Mouse (Mus musculus): ENCODE results near the gene Rassf4. TPM values are rescaled to one million over a fixed set of nuclear protein-coding genes. Genes with fewer than 3 reads are reported as not detected.

Rassf4 gene
- polyA plus RNA-seq (2015; fragmentation: Nextera tagmentation; extraction: Ambion mirVana): 5.6 and 5.9 TPM in 2 replicates

DNA sequence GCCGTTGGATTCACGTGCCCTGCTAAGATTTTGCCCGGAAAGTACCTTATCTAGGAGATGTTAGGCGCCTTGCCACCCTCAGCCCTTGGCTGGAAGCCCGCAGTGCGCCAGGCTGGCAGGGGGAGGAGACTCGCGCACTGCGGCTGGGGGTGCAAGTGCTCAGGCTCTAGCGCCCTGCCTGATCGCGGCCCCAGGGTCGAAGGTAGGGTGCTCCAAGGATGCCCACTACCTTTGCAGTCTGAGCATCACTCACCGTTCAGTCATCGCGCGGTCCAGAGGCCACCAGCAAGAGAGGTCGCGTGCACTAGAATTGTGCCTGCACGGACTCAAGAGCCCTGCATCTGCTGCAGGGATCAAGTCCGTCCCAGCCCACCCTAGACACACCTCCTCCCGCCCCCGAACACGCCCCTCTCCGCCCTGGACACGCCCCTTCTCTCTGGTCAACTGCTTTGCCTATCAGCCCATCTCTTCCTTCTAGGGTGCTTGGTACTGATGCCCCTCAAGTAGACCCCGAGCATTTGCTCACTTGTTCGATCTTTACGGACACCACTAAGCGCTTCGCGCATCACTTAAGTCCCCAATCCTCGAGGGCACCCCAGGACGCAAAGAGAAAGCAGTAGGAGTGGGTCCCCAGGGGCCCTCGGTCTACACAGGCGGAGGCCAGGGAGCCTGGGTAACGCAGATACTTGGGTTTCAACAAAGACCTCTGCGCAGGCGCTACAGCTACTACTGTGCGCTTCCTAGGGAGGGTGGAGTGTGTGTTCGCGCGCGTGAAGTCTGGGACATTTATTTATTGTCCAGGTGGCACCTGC lies at the start of gene Rassf4:
TSS of gene Rassf4 (minus strand) at position 482 of the 812 bp plus-strand sequence.
- peaks cover 13% of the 10 kb centered on the region; the same call in 1 of the 2 replicates for H3K27me3 ChIP-seq
- ATAC-seq (ENCODE audit: low read depth) (peak; percentile 92), DNase-seq (peak; percentile 69)
- H3K4me1 ChIP-seq (replicated peaks): peaks cover 35% of the 10 kb centered on the region
- no peaks in the 10 kb centered on the region for H3K36me3 ChIP-seq
- H3K4me3 ChIP-seq (replicated peaks): peak within 1 kb of the TSS; percentile 57
- no peaks in the 10 kb centered on the region for H3K9me3 ChIP-seq (replicated peaks)
- H3K27ac ChIP-seq: peak within 1 kb of the TSS; percentile 55
- WGBS (ENCODE audit: insufficient replicate concordance): under 1% methylated on average over 44 of the region's 44 CpGs
- H3K9ac ChIP-seq: peak within 1 kb of the TSS; percentile 43
- H3K4me2 ChIP-seq: peak within 1 kb of the TSS; percentile 81

DNA sequence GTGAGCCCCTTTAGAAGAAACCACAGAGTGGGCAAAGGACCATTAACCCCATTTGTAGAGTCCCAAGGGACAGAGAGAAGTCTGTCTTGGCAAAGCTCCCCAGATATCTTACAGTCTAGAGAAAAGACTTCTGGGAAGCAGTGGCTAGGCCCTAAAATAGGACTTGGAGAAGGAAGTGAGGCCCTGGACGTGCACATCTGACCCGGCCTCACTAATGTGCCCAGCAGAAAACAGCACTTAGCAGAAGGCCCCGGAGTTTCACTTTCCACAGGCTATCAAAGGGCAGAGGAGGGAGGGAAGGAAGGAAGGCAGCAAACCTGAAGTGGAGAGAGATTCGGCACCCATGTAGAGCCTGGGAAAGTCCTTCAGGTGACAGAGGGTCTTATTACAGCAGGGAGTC lies 45.2 kb upstream of the Rassf4 start:
- H3K9ac ChIP-seq: no peak overlapping the region
- 0 out of 2 replicates have a peak, but pooled peaks cover 3% of the 10 kb centered on the region for H3K27me3 ChIP-seq
- no peak overlapping the region for H3K4me2 ChIP-seq
- H3K4me1 ChIP-seq (replicated peaks): no peaks in the 10 kb centered on the region
- H3K27ac ChIP-seq: no peak overlapping the region
- no peak for ATAC-seq (ENCODE audit: low read depth)
- H3K4me3 ChIP-seq (replicated peaks): no peak overlapping the region
- 39% methylated on average over 4 of the region's 4 CpGs for WGBS (ENCODE audit: insufficient replicate concordance)
- no peaks in the 10 kb centered on the region for H3K36me3 ChIP-seq
- no peak for DNase-seq
- no peaks in the 10 kb centered on the region for H3K9me3 ChIP-seq (replicated peaks)

DNA sequence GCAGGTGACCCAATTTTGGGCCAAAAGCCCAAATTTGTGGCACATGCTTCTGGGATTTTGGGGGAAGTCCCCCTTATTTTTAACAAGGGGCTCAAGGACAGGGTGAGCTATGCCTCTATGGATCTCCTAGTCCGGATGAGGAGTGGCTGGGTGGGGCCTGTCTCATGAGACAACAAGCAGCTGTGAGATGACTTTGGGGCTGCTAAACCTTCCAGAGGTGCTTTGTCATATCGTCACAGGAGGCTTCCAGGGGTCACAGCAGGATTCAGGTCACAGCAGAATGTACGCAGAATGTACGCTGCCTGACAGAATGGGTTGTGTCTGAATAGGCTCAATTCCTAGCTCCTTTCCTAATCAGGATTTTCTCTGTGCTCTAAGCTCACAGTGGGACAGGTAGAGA lies 44.6 kb upstream of the Rassf4 start:
- H3K4me3 ChIP-seq (replicated peaks): no peak overlapping the region
- no peaks in the 10 kb centered on the region for H3K36me3 ChIP-seq
- H3K27ac ChIP-seq: no peak overlapping the region
- no peak overlapping the region for H3K4me2 ChIP-seq
- no peak overlapping the region for H3K9ac ChIP-seq
- 69% methylated on average over 4 of the region's 4 CpGs for WGBS (ENCODE audit: insufficient replicate concordance)
- DNase-seq: no peak
- ATAC-seq (ENCODE audit: low read depth): no peak
- no peaks in the 10 kb centered on the region for H3K4me1 ChIP-seq (replicated peaks)
- H3K9me3 ChIP-seq (replicated peaks): no peaks in the 10 kb centered on the region
- H3K27me3 ChIP-seq: 0 out of 2 replicates have a peak, but pooled peaks cover 3% of the 10 kb centered on the region

DNA sequence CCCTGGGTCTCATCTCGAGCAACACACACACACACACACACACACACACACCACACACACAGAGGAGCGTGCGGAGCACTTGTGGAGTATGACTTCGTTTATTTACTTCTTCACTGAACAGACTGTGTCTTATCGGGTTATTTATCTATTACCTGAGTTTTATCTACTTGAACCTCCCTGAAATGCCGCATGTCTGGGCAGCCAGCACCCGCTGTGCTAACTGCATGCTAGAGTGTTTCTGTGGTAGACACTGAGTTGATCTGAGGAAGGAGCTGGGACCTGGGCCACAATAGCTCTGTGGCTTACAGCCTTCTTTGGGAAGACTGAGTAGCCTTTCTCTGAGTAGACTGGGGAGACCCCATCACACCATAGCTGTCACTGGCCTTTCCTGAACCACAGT lies 44.1 kb upstream of the Rassf4 start:
- WGBS (ENCODE audit: insufficient replicate concordance): 69% methylated on average over 7 of the region's 7 CpGs

DNA sequence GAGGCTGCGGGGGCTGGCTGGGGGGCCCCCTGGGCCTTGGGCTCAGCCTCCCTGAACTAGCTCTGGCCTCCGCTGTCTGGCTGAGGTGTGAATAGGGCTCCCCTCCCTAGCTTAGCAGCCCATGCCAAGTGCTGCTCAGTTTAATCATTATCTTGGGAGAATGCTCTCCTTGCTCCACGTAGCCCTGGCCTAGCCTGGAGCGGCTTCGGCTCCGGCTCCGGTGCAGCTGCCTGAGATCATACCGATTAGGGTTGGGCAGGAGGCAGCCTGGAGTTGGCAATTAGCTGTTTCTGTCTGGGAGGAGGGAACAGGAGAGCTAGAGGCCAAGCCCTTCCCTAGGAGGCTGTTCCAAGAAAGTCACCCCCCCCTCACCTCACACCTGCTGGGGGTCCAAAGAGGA lies 42.9 kb upstream of the Rassf4 start, which contains the start of gene Tmem72:
TSS of gene Tmem72 (minus strand) at position 248 of the 400 bp plus-strand sequence.
- 73% methylated on average over 8 of the region's 8 CpGs for WGBS (ENCODE audit: insufficient replicate concordance)
- H3K9ac ChIP-seq: no peak within 1 kb of the TSS
- no peak for DNase-seq
- ATAC-seq (ENCODE audit: low read depth): no peak
- H3K27me3 ChIP-seq: 0 out of 2 replicates have a peak, but pooled peaks cover 3% of the 10 kb centered on the region
- no peaks in the 10 kb centered on the region for H3K9me3 ChIP-seq (replicated peaks)
- H3K4me3 ChIP-seq (replicated peaks): no peak within 1 kb of the TSS
- H3K27ac ChIP-seq: no peak within 1 kb of the TSS
- H3K4me1 ChIP-seq (replicated peaks): no peaks in the 10 kb centered on the region
- H3K36me3 ChIP-seq: no peaks in the 10 kb centered on the region
- H3K4me2 ChIP-seq: no peak within 1 kb of the TSS

More for the DNA sequence above, 44.1 kb upstream of the Rassf4 start:
- DNase-seq (no peak), ATAC-seq (ENCODE audit: low read depth) (no peak)
- no peak overlapping the region for H3K27ac ChIP-seq
- H3K4me2 ChIP-seq: no peak overlapping the region
- H3K27me3 ChIP-seq: 0 out of 2 replicates have a peak, but pooled peaks cover 3% of the 10 kb centered on the region
- no peaks in the 10 kb centered on the region for H3K36me3 ChIP-seq
- H3K9ac ChIP-seq: no peak overlapping the region
- no peaks in the 10 kb centered on the region for H3K9me3 ChIP-seq (replicated peaks)
- no peaks in the 10 kb centered on the region for H3K4me1 ChIP-seq (replicated peaks)
- H3K4me3 ChIP-seq (replicated peaks): no peak overlapping the region

DNA sequence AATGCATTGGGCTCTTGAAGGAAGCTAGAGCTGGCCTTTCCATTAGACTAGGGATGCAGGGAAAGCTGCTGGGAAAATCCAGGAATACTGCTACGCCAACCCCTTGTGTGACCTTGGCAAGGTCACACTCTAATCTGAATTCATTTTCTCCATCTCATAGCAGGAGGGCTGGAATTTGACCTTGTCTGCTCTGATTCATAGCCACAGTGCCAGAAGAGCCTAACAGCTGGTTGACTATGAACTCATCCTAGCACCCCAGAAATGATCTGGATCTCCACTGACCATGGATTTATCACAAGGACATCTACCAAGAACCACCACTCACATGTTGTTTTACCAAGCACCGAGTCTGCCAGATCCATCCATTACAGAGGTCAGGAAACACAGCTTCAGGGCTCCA lies 41.4 kb upstream of the Rassf4 start:
- WGBS (ENCODE audit: insufficient replicate concordance): 49% methylated on average over 2 of the region's 2 CpGs
- DNase-seq: no peak

DNA sequence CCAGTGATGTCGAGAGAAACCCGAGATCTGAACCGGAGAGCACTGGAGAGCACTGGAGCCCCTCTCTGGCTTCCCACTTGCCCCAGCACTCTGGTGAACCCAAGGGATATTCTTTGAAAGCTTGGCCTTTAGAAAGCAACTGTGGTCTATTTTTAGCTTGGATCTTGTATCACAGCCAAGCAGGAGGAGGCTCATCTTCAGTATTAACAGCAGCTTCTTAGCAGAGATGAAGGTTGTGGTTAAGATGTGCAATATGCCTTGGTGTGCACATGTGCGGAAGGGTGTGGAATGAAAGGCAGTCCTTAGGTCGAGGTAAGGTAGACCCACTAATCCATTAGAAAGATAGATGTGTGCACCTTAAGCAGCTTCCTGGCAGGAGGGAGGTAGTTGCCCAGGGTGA lies 40.8 kb upstream of the Rassf4 start:
- Histone ChIP-seq H3K9ac (no peak overlapping the region), H3K36me3 (no peaks in the 10 kb centered on the region), H3K4me3 (replicated peaks) (no peak overlapping the region), H3K4me1 (replicated peaks) (no peaks in the 10 kb centered on the region), H3K27ac (no peak overlapping the region), H3K4me2 (no peak overlapping the region), H3K27me3 (0 out of 2 replicates have a peak, but pooled peaks cover 3% of the 10 kb centered on the region), H3K9me3 (replicated peaks) (no peaks in the 10 kb centered on the region)
- DNase-seq: no peak
- ATAC-seq (ENCODE audit: low read depth): no peak
- WGBS (ENCODE audit: insufficient replicate concordance): 53% methylated on average over 5 of the region's 5 CpGs

More for the DNA sequence above, 41.4 kb upstream of the Rassf4 start:
- Histone ChIP-seq H3K27ac (no peak overlapping the region), H3K4me2 (no peak overlapping the region), H3K4me3 (replicated peaks) (no peak overlapping the region), H3K9ac (no peak overlapping the region), H3K36me3 (no peaks in the 10 kb centered on the region), H3K9me3 (replicated peaks) (no peaks in the 10 kb centered on the region), H3K27me3 (0 out of 2 replicates have a peak, but pooled peaks cover 3% of the 10 kb centered on the region), H3K4me1 (replicated peaks) (no peaks in the 10 kb centered on the region)
- ATAC-seq (ENCODE audit: low read depth): no peak

DNA sequence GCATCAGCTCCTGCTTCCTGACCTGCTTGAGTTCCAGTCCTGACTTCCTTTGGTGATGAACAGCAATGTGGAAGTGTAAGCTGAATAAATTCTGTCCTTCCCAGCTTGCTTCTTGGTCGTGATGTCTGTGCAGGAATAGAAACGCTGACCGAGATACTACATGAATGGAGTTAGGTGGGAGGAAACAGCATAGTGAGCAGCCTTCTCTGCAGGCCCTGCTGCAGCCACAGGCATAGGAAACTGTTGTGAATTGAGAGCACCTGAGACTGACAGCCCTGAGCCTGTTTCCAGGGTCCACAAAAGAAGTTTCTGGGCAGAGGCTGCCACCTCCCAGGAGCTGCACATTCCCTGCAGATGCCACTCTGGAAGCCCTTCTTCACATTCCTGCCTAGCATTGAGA lies 40.2 kb upstream of the Rassf4 start:
- no peak for DNase-seq
- H3K4me3 ChIP-seq (replicated peaks): no peak overlapping the region
- no peak overlapping the region for H3K9ac ChIP-seq
- no peaks in the 10 kb centered on the region for H3K4me1 ChIP-seq (replicated peaks)
- ATAC-seq (ENCODE audit: low read depth): no peak
- H3K9me3 ChIP-seq (replicated peaks): no peaks in the 10 kb centered on the region
- H3K4me2 ChIP-seq: no peak overlapping the region
- 61% methylated on average over 3 of the region's 3 CpGs for WGBS (ENCODE audit: insufficient replicate concordance)
- H3K36me3 ChIP-seq: no peaks in the 10 kb centered on the region
- H3K27ac ChIP-seq: no peak overlapping the region
- H3K27me3 ChIP-seq: 0 out of 2 replicates have a peak, but pooled peaks cover 3% of the 10 kb centered on the region

DNA sequence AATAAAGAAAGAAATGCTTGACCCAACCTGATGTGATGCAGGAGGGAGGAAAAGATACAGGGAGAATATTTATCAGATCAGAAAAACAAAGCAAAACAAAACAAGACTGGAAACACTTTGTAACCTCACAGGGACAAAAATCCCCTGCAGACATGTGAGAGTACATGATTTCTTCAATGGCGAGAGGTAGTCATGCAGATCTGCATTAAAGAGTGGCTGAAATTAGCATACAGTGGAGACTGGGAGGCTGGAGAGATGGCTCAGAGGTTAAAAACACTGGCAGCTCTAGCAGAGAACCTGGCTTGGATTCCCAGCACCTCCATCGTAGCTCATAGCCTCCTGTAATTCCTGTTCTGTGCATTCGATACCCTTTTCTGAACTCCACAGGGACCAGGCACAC lies 38.8 kb upstream of the Rassf4 start:
- 0 out of 2 replicates have a peak, but pooled peaks cover 3% of the 10 kb centered on the region for H3K27me3 ChIP-seq
- no peaks in the 10 kb centered on the region for H3K9me3 ChIP-seq (replicated peaks)
- H3K4me1 ChIP-seq (replicated peaks): no peaks in the 10 kb centered on the region
- H3K27ac ChIP-seq: no peak overlapping the region
- no peak overlapping the region for H3K9ac ChIP-seq
- no peak overlapping the region for H3K4me2 ChIP-seq
- no peak for DNase-seq
- WGBS (ENCODE audit: insufficient replicate concordance): 55% methylated on average over 3 of the region's 3 CpGs
- ATAC-seq (ENCODE audit: low read depth): no peak
- no peak overlapping the region for H3K4me3 ChIP-seq (replicated peaks)
- no peaks in the 10 kb centered on the region for H3K36me3 ChIP-seq

DNA sequence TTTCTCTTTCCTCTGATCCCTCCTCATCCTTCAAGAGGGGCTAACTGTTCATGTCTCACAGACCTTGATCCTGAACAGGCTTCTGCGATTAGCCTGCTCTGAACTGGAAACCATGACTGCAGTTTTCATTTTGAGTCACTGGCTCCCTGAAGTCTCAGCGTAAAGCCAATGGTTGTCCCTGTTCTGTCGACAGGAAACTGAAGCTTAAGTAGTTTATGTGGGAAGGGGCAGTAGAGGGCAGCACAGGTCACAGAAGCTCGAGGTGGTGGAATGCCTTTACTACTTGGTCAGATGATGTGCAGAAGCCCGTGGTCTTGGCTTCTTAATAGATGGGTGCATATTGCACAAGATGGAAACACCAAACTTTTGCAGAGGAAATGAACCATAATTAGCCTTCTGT lies 38.3 kb upstream of the Rassf4 start:
- Histone ChIP-seq H3K9me3 (replicated peaks) (no peaks in the 10 kb centered on the region), H3K4me1 (replicated peaks) (no peaks in the 10 kb centered on the region), H3K4me3 (replicated peaks) (no peak overlapping the region), H3K27ac (no peak overlapping the region), H3K4me2 (no peak overlapping the region), H3K9ac (no peak overlapping the region), H3K36me3 (no peaks in the 10 kb centered on the region), H3K27me3 (0 out of 2 replicates have a peak, but pooled peaks cover 3% of the 10 kb centered on the region)
- DNase-seq: no peak
- ATAC-seq (ENCODE audit: low read depth): no peak
- 17% methylated on average over 5 of the region's 5 CpGs for WGBS (ENCODE audit: insufficient replicate concordance)

DNA sequence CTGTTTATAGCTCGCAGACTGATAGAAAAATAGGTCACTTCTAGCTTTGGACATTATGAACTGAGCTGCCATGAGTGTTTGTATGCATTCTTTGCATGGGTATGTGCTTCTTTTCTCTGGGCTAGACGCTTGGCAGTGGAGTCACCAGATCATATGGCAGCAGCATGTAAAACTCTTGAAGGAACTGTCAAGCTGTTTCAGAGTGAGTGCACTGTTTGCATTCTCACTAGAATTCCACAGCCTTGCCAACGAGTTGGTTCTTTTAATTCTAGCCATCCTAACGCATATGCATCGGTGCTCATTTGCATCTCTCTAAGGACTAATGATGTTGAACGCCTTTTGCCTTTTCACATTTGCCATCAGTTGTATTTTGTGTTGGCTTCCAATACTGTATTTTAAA lies 30.6 kb upstream of the Rassf4 start:
- no peak overlapping the region for H3K4me2 ChIP-seq
- H3K36me3 ChIP-seq: no peaks in the 10 kb centered on the region
- ATAC-seq (ENCODE audit: low read depth) (no peak), DNase-seq (no peak)
- no peak overlapping the region for H3K27ac ChIP-seq
- no peak overlapping the region for H3K4me3 ChIP-seq (replicated peaks)
- H3K9ac ChIP-seq: no peak overlapping the region
- 65% methylated on average over 6 of the region's 6 CpGs for WGBS (ENCODE audit: insufficient replicate concordance)
- H3K4me1 ChIP-seq (replicated peaks): no peaks in the 10 kb centered on the region; the same call in 1 of the 2 replicates
- no peaks in the 10 kb centered on the region for H3K9me3 ChIP-seq (replicated peaks)
- H3K27me3 ChIP-seq: no peaks in the 10 kb centered on the region

DNA sequence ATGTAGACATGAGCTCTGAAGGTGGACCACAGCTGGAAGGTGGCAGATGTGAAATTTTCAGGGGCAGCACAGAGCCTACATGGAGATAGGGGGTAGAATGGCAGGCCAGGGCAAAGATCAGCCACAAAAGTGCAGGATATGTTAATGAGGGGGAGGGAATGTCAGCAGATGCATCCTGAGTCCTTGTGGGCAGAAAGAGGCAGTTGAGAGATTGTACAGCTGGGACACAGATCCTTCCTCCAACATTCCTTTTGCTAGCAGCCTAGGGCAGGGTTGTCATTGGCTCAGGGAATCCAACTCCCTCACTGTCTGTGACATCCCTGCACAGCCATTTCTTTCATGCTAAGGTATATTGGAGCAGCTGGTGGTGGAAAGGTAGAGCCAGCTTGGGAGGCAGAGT lies 27.1 kb upstream of the Rassf4 start:
- no peak overlapping the region for H3K27ac ChIP-seq
- H3K4me2 ChIP-seq: no peak overlapping the region
- H3K4me3 ChIP-seq (replicated peaks): no peak overlapping the region
- H3K4me1 ChIP-seq (replicated peaks): no peaks in the 10 kb centered on the region; the same call in 1 of the 2 replicates
- H3K9me3 ChIP-seq (replicated peaks): no peaks in the 10 kb centered on the region
- ATAC-seq (ENCODE audit: low read depth) (no peak), DNase-seq (no peak)
- no peaks in the 10 kb centered on the region for H3K36me3 ChIP-seq
- H3K9ac ChIP-seq: no peak overlapping the region
- no peaks in the 10 kb centered on the region for H3K27me3 ChIP-seq

Measured in liver, embryonic 13.5 days (tissue).